Mouse (Mus musculus) kidney, postnatal 25 days (tissue): ENCODE results near the gene Trim69.

Experiments used
- DNase-seq, 2 experiments: peaks; one replicate each; pipeline ENCODE4 v3.0.0; 2021; ENCODE audit warnings: mixed read lengths in 2 of 2

The Trim69 gene

GRCm38 (mm10) chr2:122160680-122161079, at the start of gene Trim69:
Trim69 (plus strand) TSS chr2:122160700.
- DNase-seq: peak; percentile 86 to 94

- no peak for DNase-seq
Observed at GRCm38 (mm10) chr2:122116888-122117287, 43.6 kb upstream of the Trim69 start.

- DNase-seq: peak; percentile 98 to 99
Observed at GRCm38 (mm10) chr2:122117961-122118958, 42.2 kb upstream of the Trim69 start, which contains the start of gene Spg11. Spg11 (minus strand) TSS chr2:122118386.

GRCm38 (mm10) chr2:122125680-122126572, 34.6 kb upstream of the Trim69 start:
- no peak for DNase-seq

GRCm38 (mm10) chr2:122126765-122127347, 33.6 kb upstream of the Trim69 start:
- no peak for DNase-seq

GRCm38 (mm10) chr2:122127635-122128034, 32.9 kb upstream of the Trim69 start:
- no peak for DNase-seq

GRCm38 (mm10) chr2:122132078-122132477, 28.4 kb upstream of the Trim69 start:
- DNase-seq: no peak

- DNase-seq: no peak
Observed at GRCm38 (mm10) chr2:122132618-122133017, 27.9 kb upstream of the Trim69 start.

GRCm38 (mm10) chr2:122137839-122138465, 22.5 kb upstream of the Trim69 start:
- no peak for DNase-seq

GRCm38 (mm10) chr2:122140815-122141214, 19.7 kb upstream of the Trim69 start:
- no peak for DNase-seq

- DNase-seq: no peak
Observed at GRCm38 (mm10) chr2:122141332-122141967, 19.1 kb upstream of the Trim69 start.

- no peak for DNase-seq
Observed at GRCm38 (mm10) chr2:122143111-122143510, 17.4 kb upstream of the Trim69 start.

GRCm38 (mm10) chr2:122145756-122146155, 14.7 kb upstream of the Trim69 start:
- no peak for DNase-seq

- peak; percentile 18 to 50 for DNase-seq
Observed at GRCm38 (mm10) chr2:122146687-122147086, 13.8 kb upstream of the Trim69 start.

- DNase-seq: peak; percentile 96 to 97
Observed at GRCm38 (mm10) chr2:122147508-122148241, 12.8 kb upstream of the Trim69 start, which contains the start of gene B2m. B2m (plus strand) TSS chr2:122147686.

- peak; percentile 90 to 91 for DNase-seq
Observed at GRCm38 (mm10) chr2:122148242-122148917, 12.1 kb upstream of the Trim69 start.

- DNase-seq: no peak
Observed at GRCm38 (mm10) chr2:122149316-122149715, 11.2 kb upstream of the Trim69 start.

GRCm38 (mm10) chr2:122149716-122150115, 10.8 kb upstream of the Trim69 start:
- no peak for DNase-seq

- DNase-seq: no peak
Observed at GRCm38 (mm10) chr2:122151221-122151620, 9.3 kb upstream of the Trim69 start.

- DNase-seq: no peak
Observed at GRCm38 (mm10) chr2:122152850-122153249, 7.7 kb upstream of the Trim69 start.
